Mouse (Mus musculus) adrenal gland, adult 2 months (tissue): Measurements from ENCODE around the gene Dhx9. TPM values are rescaled to one million over a fixed set of nuclear protein-coding genes. Genes with fewer than 3 reads are reported as not detected.
A peak's percentile ranks its signal among the peaks of the same experiment; 100 is the strongest.
"Not testable (repeated sequence)": the region's sequence is repeated elsewhere in the genome, so short reads cannot be mapped to it uniquely, and the experiment has no call there.

ENCODE experiments used
- DNase-seq: peaks from one replicate; pipeline ENCODE4 v3.0.0; 2021
- polyA plus RNA-seq: library from polyadenylated mRNA; depleted of rRNA; stranded (reverse); fragments of >200 nt; gene quantifications from 2 replicates; pipeline ENCODE4 v1.2.3, GENCODE M21; 2012; rRNA removed
- total RNA-seq, 2 experiments: library from RNA; stranded (reverse); gene quantifications; 2 replicates each; pipeline ENCODE4 v1.2.3; 2021

Dhx9 gene
- total and polyA plus RNA-seq, 3 experiments = 2.2 to 113 (median 98.3) TPM

DNA sequence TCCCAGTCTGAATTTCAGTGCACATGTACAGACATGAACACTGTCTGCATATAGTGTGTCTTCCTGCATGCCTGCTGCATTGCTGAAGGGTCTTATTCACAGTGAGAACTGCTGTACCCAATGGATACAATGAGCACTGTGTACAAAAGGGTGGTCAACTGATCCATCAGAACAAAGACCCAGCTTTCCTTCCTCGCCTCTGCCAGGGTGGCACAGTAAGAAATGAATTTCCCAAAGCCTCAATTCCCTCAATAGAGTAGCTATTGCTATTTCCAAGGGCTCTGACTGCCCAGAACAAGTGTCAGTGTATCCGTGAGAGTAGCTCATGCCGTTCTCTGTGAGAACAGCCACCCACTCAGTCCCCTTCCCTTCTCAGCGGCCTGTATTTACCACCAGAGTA, 69.7 kb downstream of the Dhx9 start:
- not testable (repeated sequence) for DNase-seq

DNA sequence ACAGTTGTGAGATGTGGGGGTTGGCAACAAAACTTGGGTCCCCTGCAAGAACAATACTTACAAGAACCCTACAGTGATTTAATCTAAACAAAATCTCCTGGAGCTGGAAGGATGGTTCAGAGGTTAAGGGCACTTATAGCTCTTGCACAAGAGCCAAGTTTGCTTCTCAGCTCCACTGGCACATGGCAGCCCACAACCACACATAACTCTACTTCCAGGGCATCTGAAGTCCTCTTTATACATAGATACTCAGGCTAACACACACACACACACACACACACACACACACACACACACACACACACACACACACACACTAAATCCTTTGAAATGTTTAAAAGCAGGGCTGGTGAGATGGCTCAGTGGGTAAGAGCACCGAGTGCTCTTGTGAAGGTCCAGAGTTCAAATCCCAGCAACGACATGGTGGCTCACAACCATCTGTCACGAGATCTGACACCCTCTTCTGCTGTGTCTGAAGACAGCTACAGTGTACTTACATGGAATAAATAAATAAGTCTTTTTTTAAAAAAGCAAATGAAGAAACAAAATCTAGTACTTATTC, 71.1 kb downstream of the Dhx9 start:
- not testable (repeated sequence) for DNase-seq

DNA sequence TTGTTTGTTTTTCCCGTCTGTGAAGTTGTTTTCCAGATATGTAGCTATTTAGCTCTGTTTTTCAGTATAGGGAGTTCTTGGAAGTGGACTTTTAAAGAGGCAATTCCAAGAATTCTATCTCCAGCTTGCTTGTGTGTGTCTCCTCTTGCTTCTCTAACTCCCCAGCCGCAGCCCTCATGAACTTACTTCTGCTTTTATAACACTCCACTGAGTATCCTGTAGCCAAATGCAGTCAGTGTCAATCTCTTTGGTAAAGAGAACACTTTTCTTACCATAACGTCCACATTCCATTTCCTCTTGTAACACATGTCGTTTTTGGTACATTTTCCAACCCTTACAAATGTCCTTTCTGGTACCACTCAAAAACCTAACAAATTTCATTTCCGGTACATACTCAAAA, 71.7 kb downstream of the Dhx9 start:
- not testable (repeated sequence) for DNase-seq

DNA sequence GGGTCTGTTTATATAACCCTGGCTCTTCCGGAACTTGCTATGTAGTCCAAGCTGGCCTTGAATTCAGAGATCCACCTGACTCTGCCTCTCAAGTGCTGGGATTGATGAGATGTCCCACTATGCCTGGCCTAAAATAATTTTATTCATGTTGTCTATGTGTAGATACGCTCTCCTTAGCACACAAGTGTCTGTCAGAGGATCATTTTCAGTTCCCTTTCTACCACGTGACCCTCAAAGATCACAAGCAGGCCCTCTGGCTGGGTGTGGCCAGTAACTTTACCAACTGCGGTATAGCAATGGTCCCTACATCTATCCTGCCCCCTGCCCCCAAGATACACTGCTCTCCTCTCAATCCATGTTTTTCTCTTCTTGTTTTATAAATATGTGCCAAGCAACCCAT, 72.5 kb downstream of the Dhx9 start:
- peak; percentile 21 for DNase-seq

DNA sequence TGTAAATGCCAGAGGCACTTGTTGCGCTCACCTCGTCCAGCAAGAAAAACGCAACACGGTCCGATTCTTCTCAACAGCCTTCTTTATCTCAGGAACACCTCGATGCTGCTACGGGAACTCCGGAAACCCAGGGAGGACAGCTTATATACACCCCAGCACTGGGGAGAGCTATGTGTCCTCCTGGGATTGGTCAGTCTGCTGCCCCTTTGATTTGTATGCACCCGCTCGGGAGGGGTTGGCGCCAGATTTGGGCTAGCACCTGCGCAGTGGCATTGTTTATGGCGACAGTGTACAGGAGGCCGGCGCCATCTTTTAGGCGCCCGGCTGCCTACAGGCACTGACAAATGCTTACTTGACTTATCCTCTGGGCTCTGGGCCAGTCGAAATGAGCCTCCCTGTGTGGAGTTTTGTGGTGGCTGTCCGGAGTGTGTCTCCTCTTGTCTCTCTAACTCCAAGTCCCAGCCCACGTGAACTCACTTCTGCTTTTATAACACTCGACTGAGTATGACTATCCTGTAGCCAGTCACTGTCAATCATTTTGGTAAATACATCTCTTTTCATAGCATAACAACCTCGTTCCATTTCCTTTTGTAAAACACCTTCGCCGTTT, 73.2 kb downstream of the Dhx9 start:
- peak; percentile 64 for DNase-seq

DNA sequence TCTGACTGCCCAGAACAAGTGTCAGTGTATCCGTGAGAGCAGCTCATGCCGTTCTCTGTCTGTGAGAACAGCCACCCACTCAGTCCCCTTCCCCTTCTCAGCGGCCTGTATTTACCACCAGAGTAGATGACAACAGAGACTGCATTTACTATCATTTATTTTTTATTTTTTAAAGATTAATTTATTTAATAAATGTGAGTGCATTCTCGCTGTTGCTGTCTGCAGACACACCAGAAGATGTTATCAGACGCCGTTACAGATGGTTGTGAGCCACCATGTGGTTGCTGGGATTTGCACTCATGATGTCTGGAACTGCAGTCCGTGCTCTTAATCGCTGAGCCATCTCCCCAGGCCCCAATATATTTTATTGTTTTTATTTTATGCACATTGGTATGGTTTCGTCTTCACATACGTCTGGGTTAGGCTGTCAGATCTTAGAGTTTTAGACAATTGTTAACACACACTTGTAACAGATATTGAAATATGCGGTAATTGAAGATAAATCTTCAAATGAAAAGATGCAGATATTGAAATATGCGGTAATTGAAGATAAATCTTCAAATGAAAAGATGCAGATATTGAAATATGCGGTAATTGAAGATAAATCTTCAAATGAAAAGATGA, 74.0 kb downstream of the Dhx9 start:
- not testable (repeated sequence) for DNase-seq

DNA sequence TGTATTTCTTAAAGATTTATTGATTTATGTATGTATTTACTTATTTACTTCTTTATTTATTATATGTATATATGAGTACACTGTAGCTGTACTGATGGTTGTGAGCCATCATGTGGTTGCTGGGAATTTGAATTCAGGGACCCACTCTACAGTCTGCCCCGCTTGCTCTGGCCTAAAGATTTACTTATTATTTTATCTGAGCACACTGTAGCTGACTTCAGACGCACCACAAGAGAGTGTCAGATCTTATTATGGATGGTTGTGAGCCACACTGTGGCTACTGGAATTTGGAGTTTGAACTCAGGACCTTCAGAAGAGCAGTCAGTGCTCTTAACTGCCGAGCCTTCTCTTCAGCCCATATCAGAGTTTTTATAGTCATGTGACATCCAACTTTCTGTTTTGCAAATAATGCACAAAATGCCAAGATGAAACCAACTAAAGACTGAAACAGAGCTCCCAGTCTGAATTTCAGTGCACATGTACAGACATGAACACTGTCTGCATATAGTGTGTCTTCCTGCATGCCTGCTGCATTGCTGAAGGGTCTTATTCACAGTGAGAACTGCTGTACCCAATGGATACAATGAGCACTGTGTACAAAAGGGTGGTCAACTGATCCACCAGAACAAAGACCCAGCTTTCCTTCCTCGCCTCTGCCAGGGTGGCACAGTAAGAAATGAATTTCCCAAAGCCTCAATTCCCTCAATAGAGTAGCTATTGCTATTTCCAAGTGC, 74.6 kb downstream of the Dhx9 start:
- not testable (repeated sequence) for DNase-seq

DNA sequence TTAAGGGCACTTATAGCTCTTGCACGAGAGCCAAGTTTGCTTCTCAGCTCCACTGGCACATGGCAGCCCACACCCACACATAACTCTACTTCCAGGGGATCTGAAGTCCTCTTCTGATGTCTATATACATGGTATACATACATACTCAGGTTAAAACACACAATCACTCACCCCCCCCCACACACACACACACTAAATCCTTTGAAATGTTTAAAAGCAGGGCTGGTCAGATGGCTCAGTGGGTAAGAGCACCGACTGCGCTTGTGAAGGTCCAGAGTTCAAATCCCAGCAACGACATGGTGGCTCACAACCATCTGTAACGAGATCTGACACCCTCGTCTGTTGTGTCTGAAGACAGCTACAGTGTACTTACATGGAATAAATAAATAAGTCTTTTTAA, 75.7 kb downstream of the Dhx9 start:
- no peak for DNase-seq

DNA sequence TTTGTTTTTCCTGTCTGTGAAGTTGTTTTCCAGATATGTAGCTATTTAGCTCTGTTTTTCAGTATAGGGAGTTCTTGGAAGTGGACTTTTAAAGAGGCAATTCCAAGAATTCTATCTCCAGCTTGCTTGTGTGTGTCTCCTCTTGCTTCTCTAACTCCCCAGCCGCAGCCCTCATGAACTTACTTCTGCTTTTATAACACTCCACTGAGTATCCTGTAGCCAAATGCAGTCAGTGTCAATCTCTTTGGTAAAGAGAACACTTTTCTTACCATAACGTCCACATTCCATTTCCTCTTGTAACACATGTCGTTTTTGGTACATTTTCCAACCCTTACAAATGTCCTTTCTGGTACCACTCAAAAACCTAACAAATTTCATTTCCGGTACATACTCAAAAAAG, 76.5 kb downstream of the Dhx9 start:
- not testable (repeated sequence) for DNase-seq

DNA sequence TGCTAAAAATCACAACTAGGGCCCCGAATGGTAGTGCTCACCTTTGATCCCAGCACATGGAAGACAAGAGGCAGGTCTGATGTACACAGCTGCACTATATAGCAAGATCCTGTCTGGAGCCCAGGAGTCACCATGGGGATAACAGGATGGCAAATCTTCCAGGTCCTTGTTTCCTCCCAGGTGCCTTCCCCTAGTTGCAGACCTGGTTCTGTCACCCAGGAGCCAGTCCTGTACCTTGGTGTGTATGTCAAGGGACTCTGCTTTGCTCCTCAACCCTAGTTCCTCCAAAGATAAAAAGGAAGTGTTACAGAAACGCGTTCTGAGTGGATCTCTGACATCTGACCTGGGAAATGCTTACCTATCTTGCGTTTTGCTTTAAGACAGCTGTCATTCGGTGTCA, 79.2 kb downstream of the Dhx9 start:
- not testable (repeated sequence) for DNase-seq

DNA sequence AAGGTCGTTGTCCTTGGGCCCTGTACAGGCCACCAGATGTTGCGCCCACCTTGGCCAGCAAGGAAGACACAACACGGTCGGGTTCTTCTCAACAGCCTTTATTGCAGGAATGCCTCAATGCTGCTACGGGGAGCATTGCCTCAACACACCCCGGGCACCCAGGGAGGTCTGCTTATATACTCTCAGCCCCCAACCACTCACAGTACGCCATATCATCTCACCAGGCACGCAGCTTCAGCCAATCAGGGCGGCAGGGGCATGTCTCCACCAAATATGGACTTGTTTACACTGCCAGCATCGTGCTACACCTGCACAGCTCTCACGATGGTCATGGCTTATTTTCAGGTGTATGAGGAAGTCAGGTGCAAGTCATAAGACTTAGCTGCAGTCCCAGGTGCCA, 79.8 kb downstream of the Dhx9 start:
- DNase-seq = not testable (repeated sequence)

Other genes with a start within 250 kb of the Dhx9 start
- gene Lamc1, start 154.9 kb downstream of the Dhx9 start, total RNA-seq = 10 to 100 TPM; 61.1 to 76.0 TPM
- gene Lamc1, start 154.9 kb downstream of the Dhx9 start, polyA plus RNA-seq = 48.4 and 54.8 TPM in 2 replicates
- gene Shcbp1l, start 62.5 kb downstream of the Dhx9 start, total RNA-seq = under 1 TPM; 0.14 to 0.45 TPM
- 0.13 and 0.27 TPM in 2 replicates for gene Shcbp1l, start 62.5 kb downstream of the Dhx9 start, polyA plus RNA-seq
- gene Npl, start 62.4 kb upstream of the Dhx9 start, total RNA-seq = 1 to 10 TPM; 2.9 to 8.3 TPM
- gene Npl, start 62.4 kb upstream of the Dhx9 start, polyA plus RNA-seq = 0.15 and 0.16 TPM in 2 replicates
- under 1 TPM in 1 of 2 experiments, not detected in 1; 0.10 TPM for gene Rgs8, start 165.4 kb upstream of the Dhx9 start, total RNA-seq
- gene Rgs8, start 165.4 kb upstream of the Dhx9 start, polyA plus RNA-seq = 0.02 TPM in 2 replicates